Mouse (Mus musculus): ENCODE results near the gene Lcn6. TPM values are rescaled to one million over a fixed set of nuclear protein-coding genes. Genes with fewer than 3 reads are reported as not detected.

Gene Lcn6
- polyA plus RNA-seq (2012; rRNA removed) = not detected in 2 replicates

DNA sequence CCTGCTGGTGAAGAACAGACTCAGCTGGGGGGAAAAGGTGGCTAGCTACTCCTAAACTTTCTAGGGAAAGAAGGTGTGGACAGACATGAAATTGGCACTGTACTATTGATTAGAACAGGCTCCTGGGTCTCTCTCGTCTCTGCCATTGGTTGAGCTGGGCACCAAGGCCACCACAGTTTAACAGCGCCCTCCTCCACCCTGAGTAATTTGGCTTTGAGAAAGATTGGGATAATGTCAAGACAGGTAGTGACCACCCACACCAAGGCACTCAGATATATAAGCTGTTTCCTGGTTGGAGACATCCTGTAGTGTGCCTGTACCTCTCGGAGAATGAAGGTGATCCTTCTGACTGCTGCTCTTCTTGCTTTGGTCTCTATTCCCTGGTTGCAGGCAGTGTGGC, at the start of gene Lcn6:
TSS of gene Lcn6 (plus strand) at position 301 of the 400 bp plus-strand sequence.

DNA sequence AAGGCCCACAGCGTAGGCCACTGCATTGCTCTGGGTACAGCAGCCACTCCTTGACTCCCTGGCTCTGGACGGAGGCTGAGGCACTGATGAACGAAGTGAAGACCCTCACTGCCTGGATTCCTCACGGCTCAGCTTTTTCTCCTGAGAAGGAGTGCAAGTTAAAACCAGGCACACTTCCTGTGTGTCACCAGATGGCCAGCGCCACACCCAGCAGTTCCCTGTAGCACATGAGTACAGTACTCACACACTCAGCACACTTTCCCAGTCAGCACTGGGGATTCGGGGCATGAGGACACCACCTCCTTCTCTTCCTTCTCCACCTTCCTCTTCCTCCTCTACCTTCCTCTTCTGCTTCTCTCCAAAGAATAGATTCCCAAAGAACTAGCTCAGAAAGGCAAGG, 48.8 kb upstream of the Lcn6 start, which contains the start of gene Fcna:
TSS of gene Fcna (minus strand) at position 220 of the 400 bp plus-strand sequence.

DNA sequence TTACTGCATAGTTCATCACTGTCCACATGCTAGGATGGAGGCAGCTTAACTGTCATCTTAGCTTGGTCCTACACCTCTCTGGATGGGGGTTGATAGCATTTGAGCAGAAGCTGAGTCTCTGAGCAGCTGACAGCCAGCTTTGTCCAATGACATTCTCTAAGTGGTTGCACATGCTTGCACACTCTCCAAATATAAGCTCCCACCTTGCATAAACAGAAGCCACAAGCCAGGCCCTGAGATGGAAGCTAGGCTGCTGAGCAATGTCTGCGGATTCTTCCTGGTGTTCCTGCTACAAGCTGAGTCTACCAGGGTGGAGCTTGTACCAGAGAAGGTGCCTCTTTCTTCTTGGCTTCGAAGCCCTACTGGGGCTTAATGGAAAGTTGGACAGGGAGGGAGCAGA, 23.7 kb upstream of the Lcn6 start, which contains the start of gene Lcn8:
TSS of gene Lcn8 (plus strand) at position 219 of the 400 bp plus-strand sequence.

DNA sequence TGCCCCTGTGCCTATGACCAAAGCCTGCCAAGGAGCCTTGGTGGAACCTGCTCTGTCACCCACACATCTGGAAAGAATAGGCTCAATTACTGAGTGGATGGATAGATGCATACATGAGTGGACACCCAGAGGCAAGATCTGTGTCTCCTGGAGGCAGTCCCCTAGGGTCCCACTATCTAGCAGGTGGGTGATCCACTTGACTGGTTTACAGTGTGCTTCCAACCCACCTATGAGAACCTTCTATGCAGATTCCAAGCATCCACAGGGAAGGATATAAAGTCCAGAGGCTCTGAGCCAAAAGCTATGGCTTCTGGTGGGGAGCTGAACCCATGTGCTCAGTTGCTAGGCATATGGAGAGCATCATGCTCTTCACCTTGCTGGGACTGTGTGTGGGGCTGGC, 18.9 kb upstream of the Lcn6 start, which contains the start of gene Lcn5:
TSS of gene Lcn5 (plus strand) at position 301 of the 400 bp plus-strand sequence.

DNA sequence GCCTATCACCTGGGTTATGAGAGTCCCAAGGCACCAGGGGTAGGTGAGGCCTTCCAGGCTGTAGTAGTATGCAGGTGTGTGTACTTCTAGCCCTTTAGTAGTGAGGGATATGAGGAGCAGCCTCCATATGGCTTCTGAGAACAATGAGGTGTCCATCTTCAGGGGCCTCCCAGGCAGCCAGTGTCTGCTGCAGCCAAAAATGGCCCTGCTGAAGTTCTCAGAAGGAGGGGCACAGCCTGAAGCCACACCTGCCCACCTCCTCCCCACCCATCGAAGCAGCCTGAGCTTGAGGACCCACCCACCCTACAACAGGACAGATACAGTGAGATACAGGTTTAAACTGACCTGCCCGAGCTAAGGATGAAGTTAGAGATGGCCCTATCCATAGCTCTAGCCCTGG, 5.8 kb downstream of the Lcn6 start, which contains the start of gene Lcn10:
TSS of gene Lcn10 (plus strand) at position 301 of the 400 bp plus-strand sequence.

DNA sequence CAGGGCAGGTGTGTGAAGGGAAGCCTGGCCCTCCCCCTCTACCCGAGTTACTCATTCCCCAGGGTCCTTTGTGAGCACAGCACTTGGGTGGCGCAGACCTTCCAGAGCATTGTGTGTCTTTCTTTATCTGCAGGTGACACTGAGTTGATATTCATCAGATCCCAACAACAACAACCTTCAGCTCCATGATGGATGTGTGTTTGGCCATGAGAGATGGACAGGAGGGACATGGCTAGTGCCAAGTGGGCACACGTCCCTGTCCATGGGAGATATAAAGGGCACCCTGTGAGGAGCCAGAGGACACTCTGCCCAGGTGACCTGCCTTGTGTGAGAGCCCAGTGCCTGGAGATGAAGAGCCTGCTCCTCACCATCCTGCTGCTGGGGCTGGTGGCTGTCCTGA, 23.2 kb downstream of the Lcn6 start, which contains the start of gene Obp2a:
TSS of gene Obp2a (plus strand) at position 301 of the 400 bp plus-strand sequence.

DNA sequence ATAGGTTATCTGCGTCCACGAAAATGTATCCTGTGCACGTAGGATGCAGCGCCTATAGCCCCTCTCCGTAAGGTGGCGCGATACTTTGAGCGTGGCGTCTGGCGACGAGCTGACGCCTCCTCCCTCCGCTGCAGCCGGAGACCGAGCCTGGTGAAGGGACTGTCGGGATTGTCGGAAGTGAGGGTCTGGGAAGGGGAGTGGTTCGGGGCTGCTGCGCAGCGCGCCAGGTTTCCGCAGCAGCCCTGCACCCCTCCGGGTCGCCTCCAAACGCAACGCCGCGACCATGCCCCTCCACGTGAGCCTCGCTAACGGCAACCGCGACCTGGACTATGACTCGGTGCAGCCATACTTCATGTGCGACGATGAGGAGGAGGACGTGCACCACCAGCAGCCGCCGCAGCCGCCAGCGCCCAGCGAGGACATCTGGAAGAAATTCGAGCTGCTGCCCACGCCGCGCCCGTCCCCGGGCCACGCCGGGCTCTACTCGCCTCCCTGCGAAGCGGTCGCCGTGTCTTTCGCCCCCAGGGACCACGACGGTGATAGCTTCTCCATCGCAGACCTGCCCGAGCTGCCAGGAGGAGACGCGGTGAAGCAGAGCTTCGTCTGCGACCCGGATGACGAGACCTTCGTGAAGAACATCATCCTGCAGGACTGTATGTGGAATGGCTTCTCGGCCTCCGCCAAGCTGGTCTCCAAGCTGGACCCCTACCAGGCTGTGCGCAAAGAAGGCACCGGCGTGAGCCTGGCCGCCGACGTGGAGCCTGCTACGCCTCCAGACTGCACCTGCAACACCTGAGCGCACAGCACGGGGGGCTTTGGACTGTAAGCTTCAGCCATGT, 30.3 kb downstream of the Lcn6 start, which contains the start of gene Bmyc:
TSS of gene Bmyc (plus strand) at position 97 of the 839 bp plus-strand sequence.

Other genes with a start within 250 kb of the Lcn6 start
- 1.9 and 2.4 TPM in 2 replicates for gene Abca2, start 248.1 kb upstream of the Lcn6 start, polyA plus RNA-seq (2012; rRNA removed)
- gene Clic3, start 219.9 kb upstream of the Lcn6 start, polyA plus RNA-seq (2012; rRNA removed) = 0.14 and 0.23 TPM in 2 replicates
- gene Paxx, start 215.7 kb upstream of the Lcn6 start, polyA plus RNA-seq (2012; rRNA removed) = 7.5 and 7.9 TPM in 2 replicates
- 0.21 TPM in 2 replicates for gene Ptgds, start 206.7 kb upstream of the Lcn6 start, polyA plus RNA-seq (2012; rRNA removed)
- not detected in 2 replicates for gene Lcn12, start 182.9 kb upstream of the Lcn6 start, polyA plus RNA-seq (2012; rRNA removed)
- gene Fbxw5, start 176.0 kb upstream of the Lcn6 start, polyA plus RNA-seq (2012; rRNA removed) = 4.5 and 8.5 TPM in 2 replicates
- gene C8g, start 175.1 kb upstream of the Lcn6 start, polyA plus RNA-seq (2012; rRNA removed) = 19.1 and 24.6 TPM in 2 replicates
- gene Traf2, start 129.8 kb upstream of the Lcn6 start, polyA plus RNA-seq (2012; rRNA removed) = 5.3 and 6.8 TPM in 2 replicates
- 107 and 113 TPM in 2 replicates for gene Edf1, start 118.9 kb upstream of the Lcn6 start, polyA plus RNA-seq (2012; rRNA removed)
- 6.2 and 6.3 TPM in 2 replicates for gene Mamdc4, start 101.9 kb upstream of the Lcn6 start, polyA plus RNA-seq (2012; rRNA removed)
- 32.3 and 33.8 TPM in 2 replicates for gene Phpt1, start 101.6 kb upstream of the Lcn6 start, polyA plus RNA-seq (2012; rRNA removed)
- gene Ajm1, start 95.0 kb upstream of the Lcn6 start, polyA plus RNA-seq (2012; rRNA removed) = 0.02 and 0.06 TPM in 2 replicates
- gene Rabl6, start 68.3 kb upstream of the Lcn6 start, polyA plus RNA-seq (2012; rRNA removed) = 20.4 and 22.4 TPM in 2 replicates
- not detected in 2 replicates for gene Ccdc183, start 59.1 kb upstream of the Lcn6 start, polyA plus RNA-seq (2012; rRNA removed)
- gene Tmem141, start 54.8 kb upstream of the Lcn6 start, polyA plus RNA-seq (2012; rRNA removed) = 9.5 and 10.0 TPM in 2 replicates
- 21.6 and 24.9 TPM in 2 replicates for gene Fcna, start 48.8 kb upstream of the Lcn6 start, polyA plus RNA-seq (2012; rRNA removed)
- gene Lcn8, start 23.7 kb upstream of the Lcn6 start, polyA plus RNA-seq (2012; rRNA removed) = not detected in 2 replicates
- not detected in 2 replicates for gene Lcn5, start 18.8 kb upstream of the Lcn6 start, polyA plus RNA-seq (2012; rRNA removed)
- not detected in 2 replicates for gene Lcn10, start 5.9 kb downstream of the Lcn6 start, polyA plus RNA-seq (2012; rRNA removed)
- gene Obp2a, start 23.3 kb downstream of the Lcn6 start, polyA plus RNA-seq (2012; rRNA removed) = not detected in 2 replicates
- 4.2 TPM in 2 replicates for gene Bmyc, start 30.0 kb downstream of the Lcn6 start, polyA plus RNA-seq (2012; rRNA removed)
- not detected in 2 replicates for gene Obp2b, start 60.2 kb downstream of the Lcn6 start, polyA plus RNA-seq (2012; rRNA removed)
- not detected in 2 replicates for gene Lcn3, start 88.8 kb downstream of the Lcn6 start, polyA plus RNA-seq (2012; rRNA removed)
- gene Lcn11, start 100.2 kb downstream of the Lcn6 start, polyA plus RNA-seq (2012; rRNA removed) = not detected in 2 replicates
- gene Gm13539, start 105.5 kb downstream of the Lcn6 start, polyA plus RNA-seq (2012; rRNA removed) = not detected in 2 replicates
- not detected in 2 replicates for gene Glt6d1, start 139.1 kb downstream of the Lcn6 start, polyA plus RNA-seq (2012; rRNA removed)
- gene Lcn9, start 146.4 kb downstream of the Lcn6 start, polyA plus RNA-seq (2012; rRNA removed) = not detected in 2 replicates
- gene Sohlh1, start 170.5 kb downstream of the Lcn6 start, polyA plus RNA-seq (2012; rRNA removed) = not detected in 2 replicates
- gene Kcnt1, start 186.9 kb downstream of the Lcn6 start, polyA plus RNA-seq (2012; rRNA removed) = 0.02 TPM in 1 of 2 replicates, not detected in the other